Mouse (Mus musculus) small intestine, adult 2 months (tissue): Measurements from ENCODE around the gene Tk1. TPM values are rescaled to one million over a fixed set of nuclear protein-coding genes. Genes with fewer than 3 reads are reported as not detected.

Source experiments
- H3K27ac ChIP-seq: fragments of 200-500 bp; 2 replicates; pipeline ENCODE4 v1.5.1; 2012; ENCODE audit warnings: low read depth, low read length, control low read depth, inconsistent platforms; ENCODE audit not compliant: insufficient read depth
- H3K27me3 ChIP-seq: fragments of 200-500 bp; 2 replicates; pipeline ENCODE4 v1.6.1; 2012; ENCODE audit warnings: mild to moderate bottlenecking, moderate library complexity, low read length, inconsistent platforms; ENCODE audit not compliant: control insufficient read depth, insufficient read depth
- H3K36me3 ChIP-seq: fragments of 200-500 bp; 2 replicates; pipeline ENCODE4 v1.6.1; 2012; ENCODE audit warnings: mild to moderate bottlenecking, low read length, control low read depth, inconsistent platforms; ENCODE audit not compliant: control insufficient read depth, insufficient read depth
- H3K4me1 ChIP-seq: fragments of 200-500 bp; 2 replicates; pipeline ENCODE4 v1.6.1; 2012; ENCODE audit warnings: low read length, inconsistent platforms, mixed read lengths; ENCODE audit not compliant: control insufficient read depth, insufficient read depth, insufficient read length
- H3K4me3 ChIP-seq: fragments of 200-500 bp; 2 replicates; pipeline ENCODE4 v1.5.1; 2012; ENCODE audit warnings: low read depth, mild to moderate bottlenecking, control low read depth, inconsistent platforms, low read length, moderate library complexity
- CTCF ChIP-seq: fragments of 200-500 bp; IDR thresholded peaks from 2 replicates; pipeline ENCODE4 v1.5.1; 2012; ENCODE audit warnings: low read depth, mild to moderate bottlenecking, control low read depth, inconsistent platforms, low read length, moderate library complexity, mixed read lengths; ENCODE audit not compliant: insufficient replicate concordance, insufficient read length; ENCODE audit errors: extremely low read depth
- POLR2A ChIP-seq: fragments of 200-500 bp; IDR thresholded peaks from 2 replicates; pipeline ENCODE4 v1.6.1; 2012; ENCODE audit warnings: low read depth, mild to moderate bottlenecking, control low read depth, inconsistent platforms, low read length, moderate library complexity
- WGBS: fragments of 180-500 bp; shearing (Covaris S2); methylation state at CpG from one replicate; pipeline ENCODE4 v1.1.7; 2018; 5-methylcytosine and 5-hydroxymethylcytosine counted together
- polyA plus RNA-seq: library from polyadenylated mRNA; depleted of rRNA; stranded (reverse); fragments of >200 nt; gene quantifications from 2 replicates; pipeline ENCODE4 v1.2.3, GENCODE M21; 2012

Tk1 gene
- polyA plus RNA-seq, 1 experiment = 52.2 TPM

DNA sequence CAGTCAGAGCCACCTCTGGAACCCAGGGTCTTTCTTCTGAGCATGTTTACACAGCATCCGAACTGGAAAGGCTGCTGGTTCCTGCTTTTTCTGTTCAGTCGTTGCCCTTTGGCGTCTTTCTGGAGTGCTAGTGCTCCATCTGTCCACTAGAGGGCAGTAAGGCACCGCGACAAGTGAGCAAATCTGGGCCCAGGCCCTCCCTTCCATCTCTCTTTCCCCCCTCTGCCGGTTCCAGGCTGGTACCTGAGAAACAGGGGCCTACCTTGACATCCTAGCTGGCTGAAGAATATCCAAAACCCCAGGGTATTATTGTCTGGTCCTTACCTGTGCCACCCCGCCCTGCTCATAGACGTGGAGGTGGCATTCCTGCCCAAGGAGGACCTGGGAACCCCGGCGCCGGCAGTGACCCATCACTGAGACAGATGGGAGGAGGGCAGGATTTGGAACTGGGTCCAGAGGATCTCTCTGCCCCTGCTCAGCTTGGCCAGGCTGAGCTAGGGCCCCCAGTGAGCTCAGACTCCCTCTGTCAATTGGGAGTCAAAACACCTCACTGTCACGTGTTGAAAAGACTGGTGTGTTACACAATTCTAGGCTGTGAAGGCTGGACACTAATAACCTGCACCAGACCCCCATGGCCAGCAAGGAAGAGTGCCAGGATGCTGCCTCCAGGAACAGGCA lies 44.9 kb upstream of the Tk1 start:
- WGBS = 41% methylated on average over 12 of the region's 12 CpGs
- H3K4me1 ChIP-seq = peaks cover 13% of the 10 kb centered on the region
- H3K4me3 ChIP-seq = no peak overlapping the region
- peaks cover 1% of the 10 kb centered on the region; the same call in 1 of the 2 replicates for H3K36me3 ChIP-seq
- H3K27me3 ChIP-seq = no peaks in the 10 kb centered on the region
- no peak overlapping the region for H3K27ac ChIP-seq
- peak; percentile 99 for TF ChIP-seq CTCF
- no peak for TF ChIP-seq POLR2A

GRCm38 (mm10) chr11:117865988-117866387 lies 40.1 kb upstream of the Tk1 start:
- Histone ChIP-seq H3K4me1 (peaks cover 37% of the 10 kb centered on the region), H3K36me3 (peaks cover 1% of the 10 kb centered on the region; the same call in 1 of the 2 replicates), H3K27me3 (no peaks in the 10 kb centered on the region), H3K4me3 (no peak overlapping the region), H3K27ac (no peak overlapping the region)
- 67% methylated on average over 6 of the region's 6 CpGs for WGBS
- TF ChIP-seq POLR2A = no peak
- TF ChIP-seq CTCF = no peak

DNA sequence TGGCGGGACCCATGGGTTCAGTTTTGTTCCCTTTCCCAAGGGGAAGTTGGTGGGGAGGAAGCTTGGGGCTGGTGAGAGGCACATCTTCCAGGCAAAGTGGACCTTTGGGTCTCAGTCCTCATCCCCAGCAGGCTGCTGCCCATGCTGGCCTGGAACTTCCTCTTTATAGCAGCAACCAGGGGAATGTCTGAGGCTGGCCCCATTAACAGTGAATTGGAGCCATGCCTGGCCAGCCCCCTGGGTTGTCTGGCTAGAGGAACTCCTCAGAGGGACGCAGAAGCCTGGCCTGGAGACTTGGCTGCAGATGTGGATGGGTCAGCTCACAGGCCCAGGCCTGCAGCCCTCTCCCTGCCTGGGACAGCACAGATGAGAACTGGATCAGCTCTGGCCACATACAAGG lies 38.9 kb upstream of the Tk1 start:
- Histone ChIP-seq H3K27me3 (no peaks in the 10 kb centered on the region), H3K36me3 (peaks cover 1% of the 10 kb centered on the region; the same call in 1 of the 2 replicates), H3K4me3 (no peak overlapping the region), H3K27ac (no peak overlapping the region), H3K4me1 (peaks cover 38% of the 10 kb centered on the region)
- 57% methylated on average over 2 of the region's 2 CpGs for WGBS
- TF ChIP-seq CTCF = no peak
- TF ChIP-seq POLR2A = no peak

- 26% methylated on average over 11 of the region's 11 CpGs for WGBS
Measured at GRCm38 (mm10) chr11:117863174-117863856, 37.4 kb upstream of the Tk1 start.

GRCm38 (mm10) chr11:117860601-117861000 lies 34.7 kb upstream of the Tk1 start, which contains the start of gene Tmem235:
Tmem235 (plus strand) TSS chr11:117860752.
- Histone ChIP-seq H3K36me3 (no peaks in the 10 kb centered on the region), H3K4me1 (peaks cover 37% of the 10 kb centered on the region), H3K4me3 (no peak within 1 kb of the TSS), H3K27ac (no peak within 1 kb of the TSS), H3K27me3 (no peaks in the 10 kb centered on the region)
- TF ChIP-seq POLR2A (no peak), CTCF (no peak)
- 31% methylated on average over 23 of the region's 23 CpGs for WGBS

More at GRCm38 (mm10) chr11:117863174-117863856, 37.4 kb upstream of the Tk1 start:
- Histone ChIP-seq H3K27me3 (no peaks in the 10 kb centered on the region), H3K27ac (peak overlapping the region; percentile 97), H3K36me3 (peaks cover 1% of the 10 kb centered on the region; the same call in 1 of the 2 replicates), H3K4me1 (peaks cover 38% of the 10 kb centered on the region), H3K4me3 (peak overlapping the region; percentile 51)
- TF ChIP-seq POLR2A (peak; percentile 71; the same call in 1 of the 2 replicates), CTCF (no peak)

GRCm38 (mm10) chr11:117858392-117858791 lies 32.5 kb upstream of the Tk1 start:
- WGBS = 63% methylated on average over 3 of the region's 3 CpGs
- TF ChIP-seq POLR2A (no peak), CTCF (no peak)
- no peaks in the 10 kb centered on the region for H3K27me3 ChIP-seq
- H3K4me1 ChIP-seq = peaks cover 19% of the 10 kb centered on the region
- no peak overlapping the region for H3K27ac ChIP-seq
- peaks cover 4% of the 10 kb centered on the region; the same call in 1 of the 2 replicates for H3K36me3 ChIP-seq
- no peak overlapping the region for H3K4me3 ChIP-seq

DNA sequence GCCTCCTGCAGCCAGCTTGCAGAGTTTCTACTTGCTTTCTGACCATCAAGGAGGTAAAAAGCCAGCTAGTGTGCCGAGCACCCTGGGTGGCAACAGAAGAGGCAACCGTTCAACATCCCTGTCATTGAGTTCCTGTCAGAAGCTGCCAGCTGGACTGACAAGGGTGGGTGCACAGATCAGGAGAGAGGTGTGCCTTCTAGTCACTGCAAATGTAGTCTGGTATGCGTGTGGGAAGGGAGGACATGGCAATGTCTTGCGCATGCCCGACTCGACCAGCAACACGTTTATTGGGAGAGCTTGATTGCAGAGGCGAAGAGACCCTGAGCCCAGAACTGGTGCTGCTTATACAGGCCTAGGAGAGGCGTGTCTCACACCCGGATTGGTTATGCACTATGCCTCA lies 31.6 kb upstream of the Tk1 start:
- no peak overlapping the region for H3K4me3 ChIP-seq
- H3K27ac ChIP-seq = no peak overlapping the region
- WGBS = 95% methylated on average over 10 of the region's 10 CpGs
- TF ChIP-seq POLR2A (no peak), CTCF (no peak)
- H3K27me3 ChIP-seq = no peaks in the 10 kb centered on the region
- peaks cover 12% of the 10 kb centered on the region for H3K4me1 ChIP-seq
- H3K36me3 ChIP-seq = peaks cover 7% of the 10 kb centered on the region; the same call in 1 of the 2 replicates
